Mouse (Mus musculus): Measurements from ENCODE around the gene 1700034J05Rik.

The 1700034J05Rik gene

GRCm38 (mm10) chr6:146917396-146917795 lies 36.8 kb downstream of the 1700034J05Rik start:
- no peak for DNase-seq

GRCm38 (mm10) chr6:146915808-146916207 lies 38.4 kb downstream of the 1700034J05Rik start:
- DNase-seq: no peak

- DNase-seq: no peak
These were observed 40.6 kb downstream of the 1700034J05Rik start for GRCm38 (mm10) chr6:146913489-146914198.

DNA sequence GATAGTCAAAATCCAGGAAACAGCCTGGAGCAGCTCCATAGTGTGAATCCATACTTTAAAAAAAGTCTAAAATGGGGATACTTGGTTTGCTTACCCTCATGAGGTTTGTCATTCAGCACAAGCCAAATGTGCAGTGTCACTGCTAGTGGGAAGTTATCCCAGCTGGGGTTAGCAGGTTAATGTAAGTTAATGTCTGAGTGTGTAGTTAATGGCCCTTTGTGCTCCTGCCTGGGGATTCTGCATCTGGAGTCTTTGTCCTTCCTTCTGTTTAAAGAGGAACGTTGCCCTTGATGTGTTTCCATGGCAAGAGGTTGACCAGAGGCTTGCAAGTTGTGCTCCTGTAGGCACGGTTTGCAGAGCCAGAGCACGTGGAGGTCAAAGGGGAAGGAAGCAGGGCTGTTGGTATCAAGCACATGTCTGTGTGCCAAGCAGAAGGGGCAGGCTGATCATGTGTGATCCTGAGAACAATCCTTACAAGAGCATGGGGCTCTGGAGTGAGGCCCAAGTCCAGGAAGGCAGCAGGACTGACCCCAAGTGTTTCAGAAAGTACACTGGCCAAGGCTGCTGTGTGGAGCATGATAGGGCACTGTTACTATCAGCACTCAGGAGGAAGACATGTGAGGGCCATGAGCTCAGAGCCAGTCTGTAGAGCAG lies 41.3 kb downstream of the 1700034J05Rik start:
- DNase-seq: no peak

DNA sequence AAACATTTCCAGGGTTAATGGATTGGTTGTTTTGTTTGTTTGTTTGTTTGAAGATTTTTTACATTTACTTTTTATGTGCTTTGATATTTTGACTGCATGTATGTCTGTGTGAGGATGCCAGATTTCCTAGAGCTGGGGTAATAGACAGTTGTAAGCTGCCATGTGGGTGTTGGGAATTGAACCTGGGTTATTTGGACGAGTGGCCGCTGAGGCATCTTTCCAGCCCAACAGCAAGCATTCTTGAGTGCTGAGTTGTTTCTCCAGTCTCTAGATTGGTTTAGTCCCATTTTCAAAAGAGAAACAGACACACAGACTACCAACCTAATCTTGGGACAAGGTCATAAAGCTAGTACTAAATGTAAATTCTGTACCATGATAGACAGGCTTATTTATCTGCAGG lies 43.4 kb downstream of the 1700034J05Rik start:
- DNase-seq: no peak

GRCm38 (mm10) chr6:146909725-146910489 lies 44.3 kb downstream of the 1700034J05Rik start:
- DNase-seq: no peak

DNA sequence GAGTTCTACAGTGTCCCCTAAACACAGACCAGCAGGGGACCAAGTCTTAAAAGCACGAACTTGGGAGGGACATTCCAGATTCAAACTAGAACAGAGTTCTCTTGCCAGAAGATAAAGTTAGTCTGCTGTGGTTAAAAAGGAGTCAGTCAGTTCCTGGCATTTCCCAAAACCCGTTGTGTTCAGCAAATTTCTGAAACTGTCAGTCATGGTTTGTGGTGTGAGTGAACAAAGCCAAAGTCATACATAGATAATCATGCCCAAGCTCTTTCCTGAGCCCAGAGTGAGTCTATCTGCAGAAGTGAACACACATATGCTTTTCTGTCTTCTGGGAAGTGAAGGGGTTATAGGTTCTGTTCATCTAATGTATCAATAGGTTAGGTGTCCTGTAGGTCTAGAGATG lies 45.4 kb downstream of the 1700034J05Rik start:
- no peak for DNase-seq

DNA sequence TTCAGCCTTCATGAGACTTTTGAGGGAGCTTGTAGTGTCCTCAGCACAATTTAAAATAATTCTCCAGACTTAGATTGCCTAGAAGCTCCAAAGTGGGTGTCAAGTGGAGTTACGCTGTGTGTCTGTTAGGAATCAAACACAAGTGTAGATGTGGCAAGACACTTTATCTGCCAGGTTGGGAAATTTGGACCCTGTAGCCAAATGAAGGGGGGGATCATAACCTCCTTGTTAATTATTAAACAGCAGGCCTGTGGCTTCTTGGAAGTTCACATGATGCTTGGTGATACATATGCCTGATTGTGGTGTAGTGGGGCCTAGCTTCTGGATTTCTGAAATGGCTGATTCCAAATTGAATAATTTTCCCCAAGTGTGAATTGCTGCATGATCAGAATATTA lies 46.4 kb downstream of the 1700034J05Rik start:
- no peak for DNase-seq

GRCm38 (mm10) chr6:146907061-146907794 lies 47.0 kb downstream of the 1700034J05Rik start:
- DNase-seq: no peak

GRCm38 (mm10) chr6:146906000-146906786 lies 48.0 kb downstream of the 1700034J05Rik start:
- DNase-seq: no peak

GRCm38 (mm10) chr6:146904707-146905106 lies 49.5 kb downstream of the 1700034J05Rik start:
- no peak for DNase-seq

DNA sequence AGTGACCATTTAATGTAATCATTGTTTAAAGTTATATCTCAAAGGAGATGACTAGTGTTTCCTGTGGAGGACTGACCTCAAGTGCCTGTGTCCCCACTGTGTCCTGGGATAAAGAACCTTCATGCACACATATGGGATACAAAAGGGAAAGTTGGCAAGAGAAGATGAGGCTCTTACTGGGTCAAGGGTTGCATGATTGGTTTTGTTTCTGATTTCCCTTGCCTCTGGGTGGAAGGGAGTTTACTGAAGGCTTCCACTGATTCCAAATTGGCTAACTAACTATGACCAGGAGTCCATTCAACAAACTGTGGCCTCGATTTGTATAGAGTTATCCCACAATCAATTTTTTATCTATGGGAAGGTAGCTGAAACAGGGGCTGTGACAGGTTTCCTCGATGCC lies 50.6 kb downstream of the 1700034J05Rik start:
- DNase-seq: no peak

GRCm38 (mm10) chr6:146901929-146902328 lies 52.3 kb downstream of the 1700034J05Rik start:
- DNase-seq: no peak
